Mouse (Mus musculus): ENCODE measurements around the gene Duox1. TPM values are rescaled to one million over a fixed set of nuclear protein-coding genes. Genes with fewer than 3 reads are reported as not detected.

Duox1 gene
- polyA plus RNA-seq, 1 experiment from 2014 or later: 0.36 TPM

Other genes starting within 250 kb of the Duox1 start
- gene Spg11, start 197.3 kb upstream of the Duox1 start, polyA plus RNA-seq (2014; fragmentation: Nextera tagmentation; extraction: Ambion mirVana): 14.6 and 15.5 TPM in 2 replicates
- 358 and 383 TPM in 2 replicates for gene B2m, start 168.0 kb upstream of the Duox1 start, polyA plus RNA-seq (2014; fragmentation: Nextera tagmentation; extraction: Ambion mirVana)
- gene Trim69, start 155.0 kb upstream of the Duox1 start, polyA plus RNA-seq (2014; fragmentation: Nextera tagmentation; extraction: Ambion mirVana): 0.14 and 0.23 TPM in 2 replicates
- not detected in 2 replicates for gene Patl2, start 129.5 kb upstream of the Duox1 start, polyA plus RNA-seq (2014; fragmentation: Nextera tagmentation; extraction: Ambion mirVana)
- not detected in 2 replicates for gene Terb2, start 129.4 kb upstream of the Duox1 start, polyA plus RNA-seq (2014; fragmentation: Nextera tagmentation; extraction: Ambion mirVana)
- 28.3 and 30.0 TPM in 2 replicates for gene Sord, start 80.9 kb upstream of the Duox1 start, polyA plus RNA-seq (2014; fragmentation: Nextera tagmentation; extraction: Ambion mirVana)
- 0.06 and 0.27 TPM in 2 replicates for gene Duox2, start 17.2 kb upstream of the Duox1 start, polyA plus RNA-seq (2014; fragmentation: Nextera tagmentation; extraction: Ambion mirVana)
- 0.17 TPM in 1 of 2 replicates, not detected in the other for gene Duoxa2, start 16.8 kb upstream of the Duox1 start, polyA plus RNA-seq (2014; fragmentation: Nextera tagmentation; extraction: Ambion mirVana)
- gene Duoxa1, start 1.9 kb upstream of the Duox1 start, polyA plus RNA-seq (2014; fragmentation: Nextera tagmentation; extraction: Ambion mirVana): 3.0 and 3.8 TPM in 2 replicates
- gene Shf, start 53.5 kb downstream of the Duox1 start, polyA plus RNA-seq (2014; fragmentation: Nextera tagmentation; extraction: Ambion mirVana): 3.8 and 5.2 TPM in 2 replicates
- gene Slc28a2, start 110.8 kb downstream of the Duox1 start, polyA plus RNA-seq (2014; fragmentation: Nextera tagmentation; extraction: Ambion mirVana): 6.6 and 6.9 TPM in 2 replicates
- gene Gm14085, start 169.3 kb downstream of the Duox1 start, polyA plus RNA-seq (2014; fragmentation: Nextera tagmentation; extraction: Ambion mirVana): not detected in 2 replicates

Data from stomach, embryonic 14.5 days (tissue).